Comparison of ENCODE assay signal across 28 mouse cellular contexts in the genomic region with DNA sequence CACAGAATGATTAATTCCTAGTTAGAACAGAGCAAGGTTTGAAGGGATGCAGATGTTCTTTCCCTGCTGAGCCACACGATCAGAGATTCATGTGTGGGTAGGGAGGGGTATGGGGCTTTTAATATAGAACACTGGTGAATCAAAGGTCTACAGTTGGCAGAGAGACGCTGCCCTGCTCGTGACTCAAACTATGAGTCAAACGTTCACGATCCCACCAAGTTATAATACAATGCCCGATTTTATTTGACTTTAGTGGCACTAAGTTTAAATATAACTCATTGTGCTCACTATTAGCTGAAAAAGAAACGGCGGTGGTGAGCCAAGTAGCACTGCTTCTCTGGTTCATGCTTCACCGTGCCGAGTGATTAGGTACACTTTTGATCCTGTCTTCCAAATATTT. TPM values are rescaled to one million over a fixed set of nuclear protein-coding genes. Genes with fewer than 3 reads are reported as not detected.
DNase-seq lines count a peak whose midpoint lies in the region; ATAC-seq and TF ChIP-seq lines count a peak whose summit lies in the region.
"Had no signal": no experiment of that assay in that cellular context is flagged by ENCODE, and none has a peak within 500 bp of the region (broad histone marks: within the 10 kb centered on the region; RNA-seq: fewer than 3 reads in every experiment).

No protein-coding gene starts in this region.

- intact Hi-C loops in left cerebral cortex, adult 2 months (cut with DNase I) = no loop called here

- H3K4me1 ChIP-seq in kidney, embryonic 15.5 days = 0 out of 2 replicates have a peak, but pooled peaks cover 4% of the 10 kb centered on the region
- peaks cover 5% of the 10 kb centered on the region; the same call in 1 of the 2 replicates for H3K4me1 ChIP-seq in kidney, embryonic 16.5 days (ENCODE audit: insufficient read depth, low read length)

- H3K4me3 ChIP-seq in layer of hippocampus, adult 2 months = no peak overlapping the region
- no peak overlapping the region for H3K4me3 ChIP-seq in kidney, embryonic 15.5 days (replicated peaks)
- no peak overlapping the region for H3K4me3 ChIP-seq in left cerebral cortex, adult 2 months
- H3K4me3 ChIP-seq in kidney, embryonic 16.5 days (ENCODE audit: low read length) = no peak overlapping the region
- H3K4me3 ChIP-seq: embryonic facial prominence, embryonic 12.5 days; embryonic facial prominence, embryonic 15.5 days; erythroblast, embryonic 14.5 days; forebrain, embryonic 12.5 days; forebrain, embryonic 15.5 days; heart, embryonic 12.5 days; heart, embryonic 15.5 days; hindbrain, embryonic 10.5 days; hindbrain, embryonic 13.5 days had no signal

- 86% methylated on average over 10 of the region's 10 CpGs for WGBS in kidney, embryonic 15.5 days
- 84% methylated on average over 10 of the region's 10 CpGs for WGBS in kidney, embryonic 16.5 days

- no peaks in the 10 kb centered on the region for H3K9me3 ChIP-seq in kidney, embryonic 15.5 days (replicated peaks)
- H3K9me3 ChIP-seq in kidney, embryonic 16.5 days (ENCODE audit: low read length) = 0 out of 2 replicates have a peak, but pooled peaks cover 5% of the 10 kb centered on the region
- H3K9me3 ChIP-seq: embryonic facial prominence, embryonic 12.5 days; embryonic facial prominence, embryonic 15.5 days; forebrain, embryonic 15.5 days; heart, embryonic 15.5 days; hindbrain, embryonic 10.5 days; hindbrain, embryonic 13.5 days had no signal

- H3K27me3 ChIP-seq in kidney, embryonic 15.5 days = no peaks in the 10 kb centered on the region
- H3K27me3 ChIP-seq in kidney, embryonic 16.5 days (ENCODE audit: insufficient read depth, low read length) = no peaks in the 10 kb centered on the region
- H3K27me3 ChIP-seq: embryonic facial prominence, embryonic 12.5 days; embryonic facial prominence, embryonic 15.5 days; forebrain, embryonic 12.5 days; forebrain, embryonic 15.5 days; heart, embryonic 12.5 days; heart, embryonic 15.5 days; hindbrain, embryonic 13.5 days had no signal

- TF ChIP-seq CTCF in layer of hippocampus, adult 2 months (conservative IDR thresholded peaks at IDR 0.05) = no peak
- no peak for TF ChIP-seq CTCF in left cerebral cortex, adult 2 months (IDR thresholded peaks at IDR 0.05)

- H3K27ac ChIP-seq in layer of hippocampus, adult 2 months = peak overlapping the region; percentile 14; the same call in 1 of the 2 replicates
- no peak overlapping the region for H3K27ac ChIP-seq in kidney, embryonic 15.5 days
- no peak overlapping the region for H3K27ac ChIP-seq in left cerebral cortex, adult 2 months
- H3K27ac ChIP-seq in kidney, embryonic 16.5 days (ENCODE audit: low read length) = no peak overlapping the region
- H3K27ac ChIP-seq: embryonic facial prominence, embryonic 12.5 days; embryonic facial prominence, embryonic 15.5 days; forebrain, embryonic 12.5 days; forebrain, embryonic 15.5 days; heart, embryonic 15.5 days; hindbrain, embryonic 10.5 days; hindbrain, embryonic 13.5 days had no signal

- no peak overlapping the region for H3K4me2 ChIP-seq in kidney, embryonic 15.5 days
- no peak overlapping the region for H3K4me2 ChIP-seq in kidney, embryonic 16.5 days (replicated peaks; ENCODE audit: low read depth, low read length)
- H3K4me2 ChIP-seq: embryonic facial prominence, embryonic 12.5 days; embryonic facial prominence, embryonic 15.5 days; forebrain, embryonic 12.5 days; forebrain, embryonic 15.5 days; heart, embryonic 12.5 days; heart, embryonic 15.5 days; hindbrain, embryonic 13.5 days had no signal

- DNase-seq in layer of hippocampus, adult 2 months (ENCODE audit: low spot score in 2 of 2) = no peak
- DNase-seq in layer of hippocampus, postnatal 10 days (ENCODE audit: low spot score in 2 of 2) = no peak
- peak; percentile 62 for DNase-seq in Muller cell, postnatal 12 days (ENCODE audit: inconsistent ontology term)
- DNase-seq in brain, adult 2 months (ENCODE audit: low read depth, low spot score) = peak; percentile 79
- no peak for DNase-seq in spleen, postnatal 36 days (ENCODE audit: low spot score in 2 of 2)
- DNase-seq in left cerebral cortex, adult 2 months (ENCODE audit: extremely low spot score in 1 of 2, low spot score in 2 of 2) = no peak
- DNase-seq: adrenal gland, postnatal 10 days; cerebellum, adult 11 months; cerebellum, adult 2 months; cerebellum, adult 9-11 months; cerebellum, postnatal 25 days; gastrocnemius, postnatal 25 days; heart, adult 18-20 months; heart, postnatal 10 days; heart, postnatal 36 days had no signal

- H3K9ac ChIP-seq in kidney, embryonic 15.5 days = no peak overlapping the region
- H3K9ac ChIP-seq in kidney, embryonic 16.5 days (replicated peaks; ENCODE audit: low read length) = no peak overlapping the region
- H3K9ac ChIP-seq: embryonic facial prominence, embryonic 12.5 days; embryonic facial prominence, embryonic 15.5 days; forebrain, embryonic 12.5 days; forebrain, embryonic 15.5 days; heart, embryonic 12.5 days; heart, embryonic 15.5 days; hindbrain, embryonic 13.5 days had no signal

- no peak for ATAC-seq in kidney, embryonic 15.5 days (replicated peaks; ENCODE audit: low FRiP score)
- ATAC-seq in kidney, embryonic 16.5 days (ENCODE audit: low FRiP score, low TSS enrichment) = no peak
- ATAC-seq: forebrain, embryonic 15.5 days; hindbrain, embryonic 16.5 days had no signal

- H3K36me3 ChIP-seq in kidney, embryonic 15.5 days = no peaks in the 10 kb centered on the region
- H3K36me3 ChIP-seq in kidney, embryonic 16.5 days (ENCODE audit: insufficient read depth, low read length) = no peaks in the 10 kb centered on the region
- H3K36me3 ChIP-seq: embryonic facial prominence, embryonic 12.5 days; embryonic facial prominence, embryonic 15.5 days; forebrain, embryonic 12.5 days; forebrain, embryonic 15.5 days; heart, embryonic 12.5 days; heart, embryonic 15.5 days; hindbrain, embryonic 10.5 days; hindbrain, embryonic 13.5 days had no signal

RNA-seq across cellular contexts. Expression of a gene that starts 22.8 kb away (rescaled TPM):
- 10 to 100 TPM; 25.1 to 27.8 TPM for total RNA-seq in layer of hippocampus, adult 2 months (2021)
- total RNA-seq in layer of hippocampus, postnatal 10 days (2021) = 10 to 100 TPM; 17.9 to 22.6 TPM
- polyA plus RNA-seq in kidney, embryonic 15.5 days (2015; fragmentation: Nextera tagmentation; extraction: Ambion mirVana) = 34.9 and 35.6 TPM in 2 replicates
- total RNA-seq in left cerebral cortex, adult 2 months (2021) = 10 to 100 TPM; 17.8 to 23.1 TPM
- 32.6 and 38.8 TPM in 2 replicates for polyA plus RNA-seq in kidney, embryonic 16.5 days (2015; fragmentation: Nextera tagmentation; extraction: Ambion mirVana)

RNA-seq across cellular contexts. Expression of a gene that starts 26.7 kb away (rescaled TPM):
- under 1 TPM in 1 of 2 experiments, not detected in 1; 0.15 TPM for total RNA-seq in layer of hippocampus, adult 2 months (2021)
- total RNA-seq in layer of hippocampus, postnatal 10 days (2021) = under 1 TPM in 1 of 2 experiments, not detected in 1; 0.07 TPM
- polyA plus RNA-seq in kidney, embryonic 15.5 days (2015; fragmentation: Nextera tagmentation; extraction: Ambion mirVana) = 0.10 TPM in 1 of 2 replicates, not detected in the other
- under 1 TPM in 1 of 2 experiments, not detected in 1; 0.26 TPM for total RNA-seq in left cerebral cortex, adult 2 months (2021)
- polyA plus RNA-seq in kidney, embryonic 16.5 days (2015; fragmentation: Nextera tagmentation; extraction: Ambion mirVana) = 0.06 TPM in 1 of 2 replicates, not detected in the other
- total RNA-seq: gastrocnemius, adult 8-10 months; gastrocnemius, postnatal 25 days had no signal
- polyA plus RNA-seq: erythroblast, embryonic 14.5 days; forebrain, embryonic 12.5 days; forebrain, embryonic 15.5 days had no signal

RNA-seq across cellular contexts. Expression of a gene that starts 48.4 kb away (rescaled TPM):
- 10 to 100 TPM; 51.9 to 53.1 TPM for total RNA-seq in layer of hippocampus, adult 2 months (2021)
- 10 to 100 TPM; 49.6 to 58.4 TPM for total RNA-seq in layer of hippocampus, postnatal 10 days (2021)
- 71.7 and 74.7 TPM in 2 replicates for polyA plus RNA-seq in kidney, embryonic 15.5 days (2015; fragmentation: Nextera tagmentation; extraction: Ambion mirVana)
- 10 to 100 TPM; 43.9 to 53.2 TPM for total RNA-seq in left cerebral cortex, adult 2 months (2021)
- polyA plus RNA-seq in kidney, embryonic 16.5 days (2015; fragmentation: Nextera tagmentation; extraction: Ambion mirVana) = 68.1 and 69.0 TPM in 2 replicates

Comparison
In these comparisons a context has a peak if more than half of its experiments do, and no peak if none do; other contexts are left out.
1. DNase-seq: peak in Muller cell, postnatal 12 days (single experiment) and brain, adult 2 months (single experiment); none in layer of hippocampus, adult 2 months (0 of 2), layer of hippocampus, postnatal 10 days (0 of 2), spleen, postnatal 36 days (0 of 2) and left cerebral cortex, adult 2 months (0 of 2).